Mouse (Mus musculus) intestine, embryonic 16.5 days (tissue): Measurements from ENCODE around the gene Colgalt2. TPM values are rescaled to one million over a fixed set of nuclear protein-coding genes. Genes with fewer than 3 reads are reported as not detected.

Experiments
- ATAC-seq: fragments of 200-750 bp; cut with Nextera tagmentation; 2 replicates; pipeline ENCODE4 v1.8.0; 2017; ENCODE audit warnings: moderate TSS enrichment, moderate library complexity
- H3K27ac ChIP-seq: fragments of 300-500 bp; sonication (generic); 2 replicates; pipeline ENCODE4 v1.5.1; 2014; ENCODE audit warnings: mild to moderate bottlenecking, low read length
- H3K27me3 ChIP-seq: fragments of 300-500 bp; sonication (generic); replicated peaks from 2 replicates; pipeline ENCODE4 v1.6.1; 2014; ENCODE audit warnings: low read length, control low read depth, mixed read lengths; ENCODE audit not compliant: control insufficient read depth, insufficient read depth
- H3K36me3 ChIP-seq: fragments of 300-500 bp; sonication (generic); 2 replicates; pipeline ENCODE4 v1.6.1; 2014; ENCODE audit warnings: low read length, control low read depth; ENCODE audit not compliant: control insufficient read depth, insufficient read depth
- H3K4me1 ChIP-seq: fragments of 300-500 bp; sonication (generic); 2 replicates; pipeline ENCODE4 v1.6.1; 2014; ENCODE audit warnings: low read length, control low read depth, mixed read lengths; ENCODE audit not compliant: control insufficient read depth, insufficient read depth
- H3K4me2 ChIP-seq: fragments of 300-500 bp; sonication (generic); 2 replicates; pipeline ENCODE4 v1.6.1; 2014; ENCODE audit warnings: low read depth, low read length, control low read depth
- H3K4me3 ChIP-seq: fragments of 300-500 bp; sonication (generic); 2 replicates; pipeline ENCODE4 v1.5.1; 2014; ENCODE audit warnings: mild to moderate bottlenecking, low read length
- H3K9ac ChIP-seq: fragments of 300-500 bp; sonication (generic); 2 replicates; pipeline ENCODE4 v1.6.1; 2014; ENCODE audit warnings: low read depth, low read length
- H3K9me3 ChIP-seq: fragments of 300-500 bp; sonication (generic); 2 replicates; pipeline ENCODE4 v1.6.1; 2016; ENCODE audit warnings: low read length, control low read depth; ENCODE audit not compliant: control insufficient read depth
- WGBS: fragments of 180-500 bp; shearing (Covaris S2); extraction: QIAGEN DNeasy Blood & Tissue Kit; methylation state at CpG from one replicate; pipeline ENCODE4 v1.1.7; 2014; 5-methylcytosine and 5-hydroxymethylcytosine counted together
- polyA plus RNA-seq: library from polyadenylated mRNA; unstranded; fragments of >200 nt; fragmentation: Nextera tagmentation; extraction: Ambion mirVana; gene quantifications from 2 replicates; pipeline ENCODE4 v1.2.1, GENCODE M21; 2015

Colgalt2 gene
- polyA plus RNA-seq, 1 experiment from 2014 or later = 1.5 TPM

- Histone ChIP-seq H3K4me3 (no peak overlapping the region), H3K9me3 (no peaks in the 10 kb centered on the region), H3K4me2 (no peak overlapping the region), H3K27me3 (no peaks in the 10 kb centered on the region), H3K27ac (no peak overlapping the region), H3K9ac (no peak overlapping the region), H3K4me1 (no peaks in the 10 kb centered on the region), H3K36me3 (no peaks in the 10 kb centered on the region)
- WGBS = 89% methylated on average over 7 of the region's 7 CpGs
- no peak for ATAC-seq
These were observed 59.4 kb downstream of the Colgalt2 start for GRCm38 (mm10) chr1:152458996-152459395.

DNA sequence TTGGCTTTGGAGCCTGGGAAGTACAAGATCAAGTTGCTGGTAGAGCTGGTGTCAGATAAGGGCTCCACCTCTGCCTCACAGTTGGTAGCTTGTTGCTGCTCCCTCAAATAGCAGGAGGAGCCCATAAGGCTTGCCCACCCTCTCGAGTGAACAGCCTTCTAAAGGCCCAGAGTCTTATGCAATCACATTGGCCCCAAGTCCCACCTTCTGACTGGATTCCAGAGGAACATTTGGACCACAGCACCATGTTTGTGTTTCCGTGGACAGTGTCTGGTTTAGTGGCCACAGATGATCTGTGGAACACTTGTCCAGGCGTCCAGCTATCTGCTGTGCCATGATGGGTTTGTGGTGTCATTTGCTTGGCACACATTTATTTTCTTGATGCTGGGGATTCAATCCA lies 61.3 kb downstream of the Colgalt2 start:
- ATAC-seq = no peak
- no peaks in the 10 kb centered on the region for H3K27me3 ChIP-seq
- H3K4me2 ChIP-seq = no peak overlapping the region
- H3K36me3 ChIP-seq = no peaks in the 10 kb centered on the region
- no peak overlapping the region for H3K4me3 ChIP-seq
- no peaks in the 10 kb centered on the region for H3K4me1 ChIP-seq
- no peak overlapping the region; the same call in 1 of the 2 replicates for H3K27ac ChIP-seq
- no peak overlapping the region for H3K9ac ChIP-seq
- 85% methylated on average over 3 of the region's 3 CpGs for WGBS
- H3K9me3 ChIP-seq = no peaks in the 10 kb centered on the region

- Histone ChIP-seq H3K4me3 (no peak overlapping the region), H3K27me3 (no peaks in the 10 kb centered on the region), H3K4me2 (no peak overlapping the region), H3K9me3 (no peaks in the 10 kb centered on the region), H3K9ac (no peak overlapping the region), H3K4me1 (peaks cover 3% of the 10 kb centered on the region; the same call in 1 of the 2 replicates), H3K27ac (no peak overlapping the region), H3K36me3 (no peaks in the 10 kb centered on the region)
- ATAC-seq = peak; percentile 46; the same call in 1 of the 2 replicates
- 23% methylated on average over 3 of the region's 3 CpGs for WGBS
These were observed 62.2 kb downstream of the Colgalt2 start for GRCm38 (mm10) chr1:152461814-152462213.

DNA sequence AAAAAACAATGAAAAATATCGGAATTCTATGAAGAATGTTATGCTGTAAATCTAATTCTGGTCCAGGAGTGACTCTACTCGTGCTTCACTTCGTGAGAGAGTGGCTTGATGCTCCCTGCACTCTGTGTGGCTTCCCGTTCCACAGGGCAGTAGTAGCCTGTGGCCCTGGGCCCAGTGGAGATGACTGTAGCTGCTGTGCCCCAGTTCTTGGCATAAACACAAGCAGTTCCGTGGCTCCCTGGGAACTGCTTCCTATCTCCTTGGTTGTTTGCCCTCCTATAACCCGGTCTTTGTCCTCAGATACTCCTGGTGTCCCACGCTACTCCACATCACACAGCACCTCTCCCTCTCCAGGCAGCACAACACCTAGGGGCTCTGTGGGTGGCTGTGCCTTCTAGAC lies 62.7 kb downstream of the Colgalt2 start:
- Histone ChIP-seq H3K4me2 (no peak overlapping the region), H3K27ac (peak overlapping the region; percentile 51; the same call in 1 of the 2 replicates), H3K9ac (no peak overlapping the region), H3K4me1 (peaks cover 3% of the 10 kb centered on the region; the same call in 1 of the 2 replicates), H3K36me3 (no peaks in the 10 kb centered on the region), H3K4me3 (no peak overlapping the region), H3K9me3 (no peaks in the 10 kb centered on the region), H3K27me3 (no peaks in the 10 kb centered on the region)
- no peak for ATAC-seq
- 82% methylated on average over 7 of the region's 7 CpGs for WGBS

- no peaks in the 10 kb centered on the region for H3K36me3 ChIP-seq
- peaks cover 5% of the 10 kb centered on the region; the same call in 1 of the 2 replicates for H3K4me1 ChIP-seq
- no peaks in the 10 kb centered on the region for H3K27me3 ChIP-seq
- no peak overlapping the region for H3K9ac ChIP-seq
- H3K9me3 ChIP-seq = no peaks in the 10 kb centered on the region
- H3K27ac ChIP-seq = no peak overlapping the region
- WGBS = 17% methylated on average over 3 of the region's 3 CpGs
- peak; percentile 60; the same call in 1 of the 2 replicates for ATAC-seq
- no peak overlapping the region for H3K4me2 ChIP-seq
- H3K4me3 ChIP-seq = no peak overlapping the region
These were observed 66.7 kb downstream of the Colgalt2 start for GRCm38 (mm10) chr1:152466280-152466679.

DNA sequence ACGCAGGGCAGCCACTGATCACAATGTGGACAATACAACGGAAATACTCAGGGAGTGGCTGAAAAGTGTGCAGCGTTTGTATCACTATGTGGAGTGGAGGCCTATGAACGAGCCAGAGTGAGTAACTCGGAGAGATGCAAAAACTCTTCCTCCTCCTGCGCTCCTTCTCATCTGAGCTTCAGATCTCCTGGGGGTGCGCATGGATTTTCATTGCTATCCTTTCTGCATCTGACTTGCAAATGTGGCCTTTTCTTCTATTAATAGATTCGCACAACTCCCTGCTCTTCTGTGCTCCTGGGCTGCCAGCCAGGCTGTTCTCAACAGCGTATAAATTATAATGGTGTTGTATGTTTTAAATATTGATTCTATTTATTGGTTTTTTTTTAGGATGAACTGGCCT lies 68.8 kb downstream of the Colgalt2 start:
- H3K27ac ChIP-seq = no peak overlapping the region
- H3K4me2 ChIP-seq = no peak overlapping the region
- ATAC-seq = no peak
- WGBS = 70% methylated on average over 9 of the region's 9 CpGs
- no peaks in the 10 kb centered on the region for H3K27me3 ChIP-seq
- H3K9me3 ChIP-seq = no peaks in the 10 kb centered on the region
- no peak overlapping the region for H3K4me3 ChIP-seq
- no peaks in the 10 kb centered on the region for H3K36me3 ChIP-seq
- peaks cover 5% of the 10 kb centered on the region; the same call in 1 of the 2 replicates for H3K4me1 ChIP-seq
- H3K9ac ChIP-seq = no peak overlapping the region

GRCm38 (mm10) chr1:152476126-152476525 lies 76.5 kb downstream of the Colgalt2 start:
- 81% methylated on average over 4 of the region's 4 CpGs for WGBS
- Histone ChIP-seq H3K36me3 (no peaks in the 10 kb centered on the region), H3K27me3 (no peaks in the 10 kb centered on the region), H3K9ac (no peak overlapping the region), H3K4me2 (no peak overlapping the region), H3K9me3 (no peaks in the 10 kb centered on the region), H3K27ac (no peak overlapping the region), H3K4me3 (no peak overlapping the region), H3K4me1 (no peaks in the 10 kb centered on the region)
- no peak for ATAC-seq

- Histone ChIP-seq H3K27ac (no peak overlapping the region), H3K4me3 (no peak overlapping the region), H3K27me3 (no peaks in the 10 kb centered on the region), H3K36me3 (no peaks in the 10 kb centered on the region), H3K9me3 (no peaks in the 10 kb centered on the region), H3K4me1 (no peaks in the 10 kb centered on the region), H3K4me2 (no peak overlapping the region), H3K9ac (no peak overlapping the region)
- 90% methylated on average over 1 of the region's 1 CpGs for WGBS
- no peak for ATAC-seq
These were observed 91.2 kb downstream of the Colgalt2 start for GRCm38 (mm10) chr1:152490842-152491241.

- WGBS = 92% methylated on average over 1 of the region's 1 CpGs
These were observed 92.6 kb downstream of the Colgalt2 start for GRCm38 (mm10) chr1:152492258-152492657.

DNA sequence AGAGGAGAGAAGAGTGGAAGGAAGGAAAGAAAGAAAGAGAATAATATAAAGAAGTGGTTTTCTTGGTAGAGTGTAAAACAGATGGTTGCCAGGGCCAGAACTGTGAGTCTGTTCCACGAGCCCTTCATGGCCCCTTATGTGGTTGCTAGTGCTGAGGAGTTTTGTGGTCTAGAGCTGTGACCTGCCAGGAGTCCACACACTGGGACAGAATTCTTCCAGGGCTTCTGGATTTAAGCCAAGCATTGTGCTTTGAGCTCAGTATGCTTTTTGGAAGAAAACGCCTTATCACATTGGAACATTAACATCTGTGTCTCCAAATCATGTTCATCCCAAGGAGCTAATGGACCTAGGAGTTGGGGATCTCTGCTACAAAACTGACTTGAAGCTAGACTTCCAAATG lies 97.2 kb downstream of the Colgalt2 start:
- Histone ChIP-seq H3K27me3 (no peaks in the 10 kb centered on the region), H3K4me1 (peaks cover 6% of the 10 kb centered on the region; the same call in 1 of the 2 replicates), H3K27ac (no peak overlapping the region), H3K4me3 (no peak overlapping the region), H3K9ac (no peak overlapping the region), H3K36me3 (no peaks in the 10 kb centered on the region), H3K9me3 (no peaks in the 10 kb centered on the region), H3K4me2 (no peak overlapping the region)
- WGBS = 68% methylated on average over 2 of the region's 2 CpGs
- ATAC-seq = no peak

More at GRCm38 (mm10) chr1:152492258-152492657, 92.6 kb downstream of the Colgalt2 start:
- no peak for ATAC-seq
- H3K9me3 ChIP-seq = no peaks in the 10 kb centered on the region
- H3K27me3 ChIP-seq = no peaks in the 10 kb centered on the region
- H3K27ac ChIP-seq = no peak overlapping the region
- peaks cover 3% of the 10 kb centered on the region; the same call in 1 of the 2 replicates for H3K4me1 ChIP-seq
- no peak overlapping the region for H3K4me2 ChIP-seq
- no peaks in the 10 kb centered on the region for H3K36me3 ChIP-seq
- H3K4me3 ChIP-seq = no peak overlapping the region
- H3K9ac ChIP-seq = no peak overlapping the region
